Mouse (Mus musculus): ENCODE measurements at regions not wholly inside any gene's neighbourhood (a gene's known extent, or its start where the extent isn't known, plus 50 kb on each side); places are given as distances from the start of the nearest gene placed in this dataset.

DNA sequence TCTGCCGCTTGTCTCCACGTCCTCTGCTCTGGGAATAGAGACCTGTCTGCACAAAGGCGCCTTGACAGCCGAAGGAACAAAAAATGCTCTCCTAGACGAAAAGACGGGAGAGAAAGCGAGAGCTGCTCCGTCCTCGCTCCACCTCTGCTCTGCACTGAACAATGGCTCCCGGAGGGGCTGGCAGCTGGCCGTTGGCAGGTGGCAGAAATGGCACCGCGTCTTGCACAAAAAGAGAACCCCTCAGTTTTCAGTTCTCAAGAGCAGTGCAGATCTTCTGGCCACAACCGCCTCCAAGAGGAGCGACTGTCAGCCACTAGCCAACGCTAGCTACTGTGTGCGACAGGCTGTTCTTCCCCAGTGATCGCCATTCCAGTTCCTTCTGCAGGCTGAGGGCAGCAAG lies 385.0 kb upstream of the Rora start:
- DNase-seq: peak; percentile 6

DNA sequence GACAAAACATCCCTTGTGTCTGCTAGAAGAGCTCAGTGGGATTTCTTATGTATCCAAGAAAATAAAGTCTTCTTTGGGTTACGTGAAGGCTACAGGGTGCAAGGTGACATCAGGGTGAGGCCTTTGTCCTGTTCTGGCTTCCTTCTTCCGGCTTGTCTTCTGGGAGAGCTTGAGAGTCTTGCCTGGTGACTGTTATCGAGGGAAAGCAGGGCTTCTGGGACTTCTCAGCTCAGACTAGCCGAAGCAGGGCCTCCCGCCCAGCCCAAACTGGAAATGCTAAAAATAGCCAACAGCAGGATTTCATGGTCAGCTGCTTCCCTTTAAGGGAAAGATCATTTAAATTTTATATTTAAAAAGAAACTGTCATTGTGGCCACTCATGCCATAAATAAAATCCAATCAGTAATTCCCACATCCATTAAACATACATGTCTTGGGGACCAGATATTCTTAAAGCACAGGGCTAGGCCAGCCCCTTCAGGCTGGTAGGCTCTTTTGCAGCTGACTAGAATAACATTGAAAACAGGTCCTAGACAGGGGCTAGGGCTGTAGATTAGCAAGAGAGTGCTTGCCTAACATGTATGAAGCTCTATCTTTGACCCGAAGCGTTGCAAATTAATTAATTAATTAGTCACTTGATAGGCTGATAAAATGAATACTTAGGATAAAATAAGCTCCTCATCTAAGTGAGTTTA lies 351.2 kb upstream of the Rora start:
- no peak for DNase-seq

DNA sequence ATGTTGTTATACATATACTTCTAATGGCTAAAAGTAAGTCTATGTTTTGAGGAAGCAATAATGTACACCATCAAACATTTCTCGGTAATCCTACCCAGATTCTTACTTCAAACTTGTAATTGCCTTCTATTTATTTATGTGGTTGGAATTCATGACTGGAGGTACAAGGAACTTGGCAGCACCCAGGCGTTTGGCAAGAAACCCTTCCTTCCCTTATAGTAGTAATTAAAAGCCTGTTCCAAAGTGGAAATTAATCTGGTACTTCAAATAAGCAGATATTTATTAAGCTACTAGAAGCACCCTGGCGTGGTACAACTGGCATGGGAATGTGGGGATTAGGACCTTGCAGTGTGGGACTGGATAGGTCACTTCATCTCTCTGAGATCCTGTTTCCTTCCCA lies 322.9 kb upstream of the Rora start:
- DNase-seq: no peak

DNA sequence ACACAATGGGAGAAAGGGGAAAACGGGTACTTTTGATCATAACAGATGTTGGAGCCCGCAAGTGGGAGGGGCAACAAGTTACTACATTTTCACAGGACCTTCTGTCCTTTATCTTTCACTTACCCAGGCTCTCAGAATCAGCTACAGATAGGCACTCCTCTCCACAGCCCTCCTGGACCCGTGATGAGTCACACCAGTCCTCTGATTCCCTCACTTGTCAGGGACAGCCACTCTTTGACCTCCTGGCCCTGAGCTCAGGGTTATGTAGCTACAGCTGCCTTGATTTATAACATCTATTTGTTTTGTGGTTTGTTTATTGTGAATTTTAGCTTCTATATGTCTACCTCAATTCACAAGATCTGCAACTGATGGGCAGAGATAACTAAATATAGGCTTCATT lies 312.7 kb upstream of the Rora start:
- no peak for DNase-seq

DNA sequence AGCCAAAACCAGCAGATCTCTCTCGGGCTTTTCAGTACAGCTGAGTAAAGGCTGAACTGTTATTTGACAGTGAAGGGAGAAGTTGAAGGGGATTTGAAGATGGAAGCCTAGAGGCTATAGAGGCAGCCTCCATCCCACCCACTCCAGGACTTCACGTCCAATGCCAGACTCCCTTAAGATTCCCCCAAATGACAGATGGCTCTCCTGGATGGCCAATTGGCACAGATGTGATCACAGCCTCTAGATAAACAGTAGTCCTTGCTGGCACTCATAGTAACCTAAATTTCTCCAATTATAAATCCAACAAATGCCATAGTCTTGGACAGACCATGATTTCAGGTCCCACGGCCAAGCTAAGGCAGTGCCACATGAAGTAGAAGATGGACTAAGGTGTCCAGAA lies 312.1 kb upstream of the Rora start:
- no peak for DNase-seq

DNA sequence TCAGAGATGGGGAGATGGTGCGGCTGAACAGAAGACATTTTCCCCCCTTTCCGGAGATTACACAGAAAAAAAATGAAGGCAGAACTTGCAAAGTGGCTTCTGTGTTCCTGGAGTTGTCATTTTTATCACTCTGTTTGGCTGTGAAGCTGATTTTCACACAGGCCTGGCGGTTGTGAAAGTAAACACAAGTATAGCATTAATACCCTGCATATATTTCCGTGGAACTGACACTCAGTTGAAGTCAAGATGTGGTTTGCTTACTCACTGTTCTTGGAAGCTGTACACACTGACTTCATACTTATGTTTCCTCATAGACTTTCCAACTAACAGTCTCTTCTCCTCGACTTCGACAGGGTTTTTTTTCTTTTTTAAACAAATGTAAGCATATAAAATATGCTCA lies 306.2 kb upstream of the Rora start:
- peak; percentile 8 for DNase-seq

DNA sequence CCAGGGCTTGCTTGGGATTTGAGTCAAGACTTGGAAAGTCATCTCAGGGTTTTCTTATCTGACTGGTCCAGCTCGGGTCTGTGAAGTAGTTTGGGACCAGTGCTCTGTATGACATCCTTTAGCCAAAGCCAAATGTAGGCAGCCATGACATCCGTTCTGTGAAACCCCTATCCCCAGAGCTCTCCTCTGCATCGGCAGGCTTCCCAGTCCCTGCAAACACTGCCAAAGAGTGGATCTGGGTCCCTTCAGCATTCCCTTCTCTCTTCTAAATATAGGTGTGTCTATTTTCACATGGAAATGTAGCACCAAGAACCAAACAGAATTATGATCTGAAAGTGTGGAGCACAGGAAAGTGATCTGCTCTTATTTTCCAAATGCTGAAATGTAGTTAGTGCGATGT lies 302.1 kb upstream of the Rora start:
- DNase-seq: no peak

DNA sequence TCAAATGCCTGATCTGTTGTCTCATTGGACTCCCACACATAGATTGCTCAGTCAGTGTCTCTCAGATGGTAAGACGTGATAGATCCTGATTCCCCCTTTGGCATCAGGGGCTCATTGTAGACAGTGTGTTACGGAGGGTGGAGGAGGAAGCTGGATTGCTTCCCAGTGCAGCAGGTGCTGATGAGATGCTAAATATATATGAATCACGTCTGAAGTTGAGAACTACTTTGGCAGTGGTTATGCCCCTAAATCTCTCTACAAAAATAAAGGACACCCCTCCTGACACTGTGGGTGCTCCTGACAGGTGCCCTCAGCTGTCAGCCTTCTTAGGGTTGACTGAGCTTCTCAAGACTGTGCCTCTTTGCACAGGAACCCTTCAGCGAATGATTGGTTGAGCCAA lies 299.1 kb upstream of the Rora start:
- DNase-seq: peak; percentile 28

DNA sequence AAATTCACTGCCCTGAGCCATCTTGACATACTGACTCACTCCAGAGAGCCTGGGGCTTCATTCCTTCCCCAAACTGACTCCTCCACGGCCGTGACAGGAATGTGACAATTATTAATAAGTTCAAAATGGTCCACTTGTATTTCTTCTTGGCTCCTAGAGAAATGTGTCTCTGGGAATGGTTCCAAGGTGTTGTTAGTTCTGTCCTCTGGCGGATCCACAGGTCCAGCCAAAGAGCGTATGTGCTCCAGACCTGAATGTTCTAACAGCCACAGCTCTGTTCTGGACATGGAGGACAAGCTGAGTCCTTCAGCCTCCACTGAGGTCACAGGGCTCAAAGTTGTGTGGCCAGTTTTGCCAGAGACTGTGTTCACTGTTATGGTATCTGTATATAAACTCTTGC lies 297.5 kb upstream of the Rora start:
- DNase-seq: no peak

DNA sequence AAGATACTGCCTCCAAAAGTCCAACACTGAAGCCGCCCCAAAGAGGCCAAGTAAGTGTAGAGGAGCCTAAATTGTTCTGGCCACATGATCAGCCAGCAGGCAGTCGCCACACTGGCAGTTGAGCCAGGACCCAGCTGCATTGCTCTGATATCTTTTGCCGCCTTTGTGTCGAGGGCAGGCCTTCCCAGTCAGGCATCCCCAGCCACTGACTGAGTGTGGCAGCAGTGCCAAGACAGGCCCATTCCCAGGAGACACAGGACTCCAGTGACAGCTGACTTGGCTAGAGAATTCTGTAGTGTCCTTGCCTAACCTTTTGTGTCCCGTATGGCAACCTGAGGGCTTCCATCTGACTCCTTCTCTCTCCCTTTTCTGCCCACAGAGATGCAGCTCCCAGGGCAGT lies 296.4 kb upstream of the Rora start:
- peak; percentile 10 for DNase-seq

DNA sequence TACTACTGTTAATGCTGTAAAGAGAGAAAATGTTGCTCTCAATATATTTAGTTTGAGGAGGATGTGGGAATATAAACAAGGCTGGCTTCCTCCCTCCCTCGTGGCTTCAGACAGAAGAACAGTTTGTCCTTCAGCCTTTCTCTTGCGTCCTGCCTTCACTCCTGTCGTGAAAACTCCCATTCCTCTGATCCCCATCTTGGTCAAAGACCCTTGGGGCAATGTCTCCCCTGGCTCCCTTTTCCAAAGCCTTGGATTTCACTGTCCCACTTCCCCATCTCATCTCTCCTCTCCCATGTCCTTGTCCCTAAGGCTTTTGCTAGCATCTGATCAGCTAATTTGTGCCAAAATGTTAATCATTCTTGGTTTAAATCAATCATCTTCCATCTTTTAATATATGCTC lies 286.6 kb upstream of the Rora start:
- DNase-seq: no peak

DNA sequence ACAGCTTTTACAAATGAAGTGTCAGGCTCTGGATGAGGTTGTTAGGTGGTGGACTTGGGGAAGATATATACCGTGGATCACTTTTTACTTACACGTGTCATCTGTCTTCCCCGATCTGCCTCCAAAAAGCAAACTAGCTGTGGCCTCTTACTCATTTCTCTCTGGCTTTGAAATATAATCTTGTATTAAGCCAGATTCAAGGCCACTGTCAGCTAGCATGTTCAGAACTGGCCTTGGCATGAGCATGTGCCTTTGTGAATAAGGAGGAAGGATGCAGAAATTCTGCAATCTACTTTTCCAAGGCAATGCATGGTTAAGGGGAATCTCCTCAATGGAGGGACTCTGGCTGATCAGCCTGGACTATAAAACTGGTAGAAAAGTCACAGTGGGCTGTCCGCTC lies 286.0 kb upstream of the Rora start:
- no peak for DNase-seq

DNA sequence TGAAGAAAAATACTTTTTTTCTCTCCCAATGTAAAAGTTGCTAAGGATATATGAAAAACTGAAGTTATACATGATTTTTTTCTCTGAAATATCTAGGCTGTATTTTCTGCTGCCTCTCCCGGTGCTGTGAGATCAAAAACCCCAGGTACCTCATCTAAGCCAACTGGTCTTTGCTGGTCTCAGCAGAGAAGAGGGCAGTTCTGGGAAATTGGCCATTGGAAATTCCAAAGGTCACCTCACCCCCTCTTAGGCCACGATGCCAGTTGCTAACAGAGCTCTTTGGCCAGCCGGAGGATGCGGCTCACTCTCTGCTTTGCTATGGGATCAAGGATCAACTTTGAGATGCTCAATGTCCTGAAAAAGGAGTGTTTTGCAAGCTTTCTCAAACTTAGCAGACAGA lies 280.9 kb upstream of the Rora start:
- no peak for DNase-seq

DNA sequence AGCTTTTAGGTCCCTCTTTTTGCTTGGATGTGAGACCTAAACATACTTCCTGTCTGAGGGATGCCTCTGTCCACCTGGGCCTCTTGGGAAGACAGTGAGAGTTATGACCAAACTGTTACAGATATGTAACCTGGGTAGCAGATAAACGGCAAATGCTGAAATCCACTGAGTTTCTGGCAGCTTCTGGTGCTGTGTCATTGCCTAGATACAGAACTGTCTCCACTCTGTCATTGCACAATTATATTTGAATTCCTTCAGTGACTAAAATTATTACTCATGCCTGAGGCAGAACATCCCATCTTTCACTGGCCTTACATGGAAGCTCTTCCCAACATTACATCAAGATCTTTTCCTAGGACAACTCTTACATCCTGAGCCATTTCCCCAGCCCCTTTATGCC lies 277.4 kb upstream of the Rora start:
- no peak for DNase-seq

DNA sequence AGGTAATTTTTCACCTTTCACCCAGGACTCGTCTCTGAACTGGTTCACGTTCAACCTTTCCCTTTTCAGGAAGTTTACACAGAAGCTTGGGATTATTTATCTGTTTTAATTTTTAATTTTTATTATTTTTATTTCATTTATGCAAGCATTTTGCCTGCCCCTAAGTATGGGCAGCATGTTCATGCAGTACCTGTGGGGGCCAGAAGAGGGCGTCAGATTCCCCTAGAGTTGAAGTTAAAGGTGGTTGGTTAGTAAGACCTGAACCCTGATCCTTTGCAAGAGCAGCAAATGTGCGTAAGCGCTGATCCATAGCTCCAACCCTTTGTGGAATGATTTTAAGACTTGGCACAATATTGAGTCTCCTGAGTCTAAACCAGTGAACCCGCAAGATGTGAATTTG lies 271.7 kb upstream of the Rora start:
- DNase-seq: no peak

DNA sequence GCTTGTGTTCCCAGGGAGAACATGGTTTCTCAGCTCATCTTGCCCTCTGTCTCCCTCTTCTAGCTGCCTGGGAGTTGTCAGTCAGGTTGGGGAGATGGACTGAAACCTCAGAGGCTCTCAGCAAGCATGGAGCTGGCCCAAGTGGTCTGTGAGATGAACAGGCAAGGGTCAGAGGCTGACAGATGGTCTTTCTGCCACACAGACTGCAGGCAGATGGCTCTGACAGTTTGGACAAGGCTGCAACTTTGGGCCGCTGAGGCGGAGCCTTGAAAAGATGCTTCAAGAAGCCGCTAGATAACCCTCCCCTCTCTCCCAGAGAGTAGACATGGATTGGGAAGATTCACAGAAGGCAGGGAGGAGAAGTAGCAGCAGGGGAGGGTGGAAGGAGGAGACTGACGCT lies 252.7 kb upstream of the Rora start:
- DNase-seq: no peak

DNA sequence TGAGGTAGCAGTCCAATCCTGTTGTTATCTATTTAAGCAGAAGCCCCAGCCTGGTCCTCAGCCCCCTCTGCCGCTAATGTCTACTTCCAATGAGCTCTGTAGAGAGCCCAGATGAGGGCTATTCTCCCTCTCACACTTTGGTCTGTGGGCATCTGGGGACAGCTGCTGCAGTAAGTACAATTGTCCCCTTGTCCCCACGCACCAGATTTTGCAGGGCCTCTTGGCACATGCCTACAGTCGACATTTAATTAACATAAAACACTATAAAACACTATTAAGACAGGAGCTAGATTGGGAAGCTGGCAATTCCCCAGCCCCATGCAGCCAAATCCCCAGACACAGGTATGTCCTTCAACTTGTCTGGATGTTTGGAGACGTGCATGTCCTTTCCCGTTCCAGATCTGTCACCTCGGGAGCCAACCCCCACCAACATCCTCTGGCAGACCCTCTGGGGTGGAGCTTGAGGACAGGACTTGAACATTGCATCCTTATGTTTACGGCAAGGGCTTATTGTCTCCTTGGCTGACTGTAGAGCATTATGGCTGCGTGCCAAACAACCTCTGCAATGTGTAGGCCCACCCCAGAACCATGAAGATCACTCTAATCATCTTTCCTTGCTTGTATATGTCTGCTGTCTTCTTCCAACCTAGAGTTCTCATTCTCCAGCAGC lies 251.3 kb upstream of the Rora start:
- DNase-seq: peak; percentile 6

DNA sequence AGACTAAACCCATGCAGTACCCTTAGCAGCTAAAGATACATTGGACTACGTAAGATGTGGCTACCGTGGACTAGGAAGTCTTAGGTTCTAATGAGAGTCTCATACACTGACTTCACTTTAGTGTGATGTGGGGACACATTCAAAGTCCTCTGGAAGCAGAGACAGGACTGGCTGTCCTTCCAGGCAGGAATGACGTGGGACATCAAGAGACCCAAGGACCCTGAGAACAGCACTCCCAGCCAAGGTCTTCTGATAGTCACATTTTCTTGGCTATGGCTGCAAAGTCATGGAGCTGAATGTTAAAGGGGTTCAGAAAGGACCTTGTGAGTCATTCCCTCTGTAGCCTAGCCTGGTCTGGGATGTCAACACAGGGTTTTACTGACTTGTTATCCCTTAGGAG lies 250.6 kb upstream of the Rora start:
- DNase-seq: no peak

DNA sequence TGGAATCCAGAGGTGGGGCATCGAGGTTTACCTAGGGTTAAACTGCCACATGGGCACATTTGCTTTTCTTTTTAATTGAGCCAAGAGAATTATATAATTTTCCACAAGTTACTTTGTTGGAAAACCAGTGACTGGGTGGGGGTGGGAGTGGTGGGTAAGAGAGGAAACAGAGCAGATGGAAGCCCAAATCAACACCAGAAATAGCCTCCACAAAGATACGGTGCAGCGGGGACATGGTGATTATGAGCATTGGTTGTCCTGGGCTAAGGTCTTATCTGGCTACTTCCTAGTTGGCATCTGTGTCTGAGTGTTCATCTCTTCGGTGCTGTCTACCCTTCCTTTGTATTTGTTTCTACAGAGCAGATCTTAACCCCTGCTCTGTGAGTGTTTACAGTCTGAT lies 250.1 kb upstream of the Rora start:
- no peak for DNase-seq

DNA sequence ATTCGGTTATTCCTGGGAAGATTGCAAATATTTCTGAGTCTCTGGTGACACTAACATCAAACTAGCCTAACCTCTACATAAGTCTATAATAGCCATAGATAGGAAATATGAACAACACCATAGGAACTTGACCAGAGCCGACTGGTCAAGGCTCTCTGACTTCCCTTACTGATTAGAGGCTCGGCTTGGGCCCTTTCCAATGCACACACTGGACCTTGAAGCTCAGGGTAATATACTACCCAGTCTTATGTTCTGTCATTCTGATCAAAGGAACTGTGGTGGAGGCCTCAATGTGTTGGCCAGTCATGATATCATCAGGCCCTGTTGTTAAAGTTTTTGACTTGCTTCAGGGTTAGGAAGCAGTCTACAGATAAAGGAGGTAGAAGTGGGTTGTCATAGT lies 243.8 kb upstream of the Rora start:
- no peak for DNase-seq

DNA sequence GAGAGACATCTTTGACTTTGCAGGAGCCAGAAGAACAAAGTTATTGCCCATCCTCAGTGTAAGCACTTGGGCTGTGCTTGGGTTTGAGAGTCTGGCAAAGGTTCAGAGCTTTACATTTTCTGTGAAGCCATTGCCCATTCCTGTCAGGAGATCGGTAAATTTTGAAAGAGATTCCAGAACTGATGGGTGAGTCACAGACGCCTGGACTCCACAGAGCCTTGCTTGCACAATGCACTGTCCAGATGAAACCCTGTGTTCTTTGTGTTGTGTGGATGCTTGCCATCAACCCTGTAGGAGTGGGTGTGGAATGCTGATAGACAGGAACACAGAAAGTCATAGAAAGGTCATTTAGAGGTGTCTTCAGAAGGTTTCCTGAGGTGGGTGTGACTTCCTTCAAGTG lies 227.3 kb upstream of the Rora start:
- no peak for DNase-seq

DNA sequence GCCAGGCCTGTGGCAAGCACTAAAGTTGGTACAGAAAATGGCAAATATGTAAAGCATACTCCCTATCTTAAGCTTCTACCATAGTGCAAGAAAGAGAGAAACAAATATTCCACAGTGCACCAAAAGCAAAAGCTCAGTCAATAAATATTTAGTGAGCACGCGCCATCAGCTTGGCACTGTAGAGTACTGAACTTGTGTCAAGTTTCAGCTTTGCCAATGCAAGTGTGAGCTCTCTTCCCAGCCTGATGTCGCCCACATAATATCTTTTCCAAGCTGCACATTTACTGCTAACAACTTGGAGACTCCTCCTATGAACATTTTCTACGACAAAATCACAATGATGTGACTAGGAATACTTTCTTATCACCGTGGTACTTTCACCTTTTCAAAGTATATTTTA lies 190.8 kb upstream of the Rora start:
- no peak for DNase-seq

DNA sequence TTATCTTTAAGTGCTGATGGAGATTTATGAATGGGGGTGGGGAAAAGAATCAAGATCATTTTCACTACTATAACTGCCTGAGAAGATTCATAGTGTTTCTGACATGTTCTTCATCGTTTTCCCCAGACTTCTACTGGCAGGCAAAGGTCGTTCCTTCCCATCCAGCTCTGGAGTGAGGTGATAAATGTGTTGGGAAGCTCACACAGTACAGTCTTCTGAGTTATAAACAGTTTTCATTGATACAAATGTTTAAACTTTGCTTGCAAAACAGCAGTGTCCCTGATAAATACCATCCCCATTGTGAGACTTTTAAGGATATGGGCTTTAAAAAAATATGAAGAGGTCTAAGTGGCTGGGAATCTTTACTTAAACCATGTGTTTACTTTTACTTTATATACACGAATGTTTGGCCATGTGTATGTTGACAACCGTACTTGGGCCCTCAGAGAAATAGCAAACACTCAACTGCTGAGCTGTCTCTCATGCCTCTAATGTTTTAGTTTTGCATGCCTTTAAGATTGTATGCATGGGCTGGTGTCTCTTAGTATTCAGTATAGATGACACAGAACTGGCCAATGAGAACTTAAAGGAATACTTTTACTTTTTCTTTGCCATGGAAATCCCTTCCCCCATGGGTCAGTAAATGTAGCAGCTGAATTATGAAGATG lies 189.8 kb upstream of the Rora start:
- DNase-seq: no peak

DNA sequence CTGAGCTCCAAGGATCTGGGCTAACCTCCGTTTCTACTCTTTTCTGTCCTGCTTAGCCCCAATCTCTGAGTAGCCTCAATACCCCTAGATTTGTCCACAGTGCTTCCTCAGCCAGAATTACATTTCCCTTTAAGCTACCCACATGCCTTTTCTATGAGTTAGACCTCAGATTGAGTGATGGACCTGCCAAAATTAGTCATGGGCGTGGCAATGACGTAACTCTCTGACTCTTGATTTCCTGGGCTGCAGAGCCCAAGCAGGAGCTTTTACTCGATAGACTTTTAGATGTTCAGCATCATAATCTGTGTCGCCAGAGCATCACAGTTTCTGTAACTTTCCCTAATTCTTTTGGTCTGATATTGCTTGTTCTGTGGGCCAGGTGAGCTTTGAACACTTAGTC lies 186.9 kb upstream of the Rora start:
- no peak for DNase-seq

DNA sequence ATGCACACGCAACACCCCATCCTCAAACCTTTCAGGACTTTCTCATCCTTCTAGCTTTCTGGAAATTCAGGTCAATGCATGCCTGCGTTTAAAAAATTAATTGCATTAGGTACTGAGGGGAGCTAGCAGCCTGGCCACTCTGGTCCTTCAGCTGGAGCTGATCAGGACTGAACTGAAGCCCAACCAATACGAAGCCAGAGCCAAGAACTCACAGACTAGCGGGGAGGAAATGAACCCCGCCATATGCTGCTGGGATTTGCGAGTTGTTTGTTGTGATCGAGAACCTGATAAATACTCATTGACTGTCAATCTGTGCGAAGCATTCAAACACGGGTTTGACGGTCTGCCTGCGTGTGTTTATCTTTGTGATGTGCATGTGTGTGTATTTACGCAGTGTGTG lies 177.2 kb upstream of the Rora start:
- no peak for DNase-seq

All from right cerebral cortex, postnatal 25 days (tissue).